Mouse (Mus musculus): ENCODE measurements around the gene Slc25a51. TPM values are rescaled to one million over a fixed set of nuclear protein-coding genes. Genes with fewer than 3 reads are reported as not detected.
A peak's percentile ranks its signal among the peaks of the same experiment; 100 is the strongest.

Slc25a51 gene
- total RNA-seq, 4 experiments from 2014 or later, result 108 to 114 (median 111) TPM

DNA sequence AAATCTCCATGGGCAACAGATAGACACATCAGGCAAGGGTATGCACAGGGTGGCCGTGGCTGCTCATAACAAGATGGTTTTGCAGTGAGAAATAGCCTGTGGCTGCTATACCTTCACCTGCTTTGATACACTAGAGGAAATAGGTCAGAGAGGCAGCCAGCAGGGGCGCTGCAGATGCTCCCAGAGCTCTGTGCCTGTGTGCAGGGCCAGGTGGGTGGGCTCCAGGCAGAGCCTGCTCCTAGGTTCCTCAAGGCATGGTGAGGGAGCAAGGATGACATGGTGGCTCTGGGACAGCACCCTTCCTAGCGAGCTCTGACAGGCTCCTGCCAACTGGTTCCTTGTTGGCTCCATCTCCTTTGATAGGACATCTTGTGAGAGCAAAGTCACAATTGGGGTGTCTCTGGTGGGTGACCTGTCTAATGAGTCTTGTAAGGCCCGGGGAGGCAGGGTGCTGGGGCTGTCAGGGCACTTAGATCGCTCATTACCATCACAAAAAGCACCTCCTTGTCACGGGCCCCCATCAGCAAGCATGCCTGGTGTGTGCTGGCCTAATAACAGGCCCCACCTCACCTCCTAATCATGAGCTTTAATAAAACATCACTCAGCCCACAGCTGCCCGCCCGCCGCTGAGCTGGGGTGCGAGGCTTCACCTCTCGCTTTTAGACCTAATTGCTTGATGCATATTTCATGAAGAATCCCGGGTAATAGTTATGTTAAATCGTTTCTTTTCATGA, 18.3 kb upstream of the Slc25a51 start:
- DNase-seq (ENCODE audit: low spot score in 2 of 2), result no peak

DNA sequence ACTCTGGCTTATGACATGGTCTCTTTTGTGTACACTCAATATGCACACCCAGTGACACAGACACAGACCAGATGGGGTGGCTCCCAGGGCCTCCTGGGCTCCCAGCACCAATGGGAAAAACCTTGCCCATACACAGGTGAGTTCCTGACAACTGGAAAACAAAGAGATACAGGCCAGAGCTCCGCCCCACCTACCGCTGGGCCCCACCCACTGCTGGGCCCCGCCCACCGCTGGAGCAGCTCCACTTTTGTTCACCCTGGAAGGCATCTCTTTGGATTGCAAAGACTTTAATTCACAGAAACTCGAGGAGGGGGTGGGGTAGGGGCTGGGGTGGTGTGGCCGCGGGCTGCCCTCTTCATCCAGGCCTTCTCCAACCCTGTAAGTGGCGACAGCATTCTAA, 14.8 kb upstream of the Slc25a51 start:
- DNase-seq (ENCODE audit: low spot score in 2 of 2), result no peak

DNA sequence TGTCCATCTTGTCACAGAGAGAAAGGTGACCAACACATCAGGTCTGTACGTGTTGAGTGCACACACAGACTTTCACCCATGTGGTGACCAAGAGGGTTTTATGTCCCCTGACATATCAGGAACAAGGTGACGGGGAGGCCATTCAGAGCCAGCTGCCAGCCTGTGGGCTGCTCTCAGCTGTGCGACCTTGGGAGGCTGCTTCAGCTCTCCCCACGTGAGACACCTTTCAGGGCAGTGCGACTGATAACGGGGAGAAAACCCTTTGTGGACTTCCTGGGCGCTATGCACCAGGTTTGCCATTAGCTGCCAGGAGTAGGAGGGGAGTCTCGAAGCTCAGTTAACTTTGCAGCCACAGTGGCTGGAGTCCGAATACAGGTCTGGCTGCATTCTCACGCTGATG, 14.1 kb upstream of the Slc25a51 start:
- DNase-seq (ENCODE audit: low spot score in 2 of 2), result no peak

DNA sequence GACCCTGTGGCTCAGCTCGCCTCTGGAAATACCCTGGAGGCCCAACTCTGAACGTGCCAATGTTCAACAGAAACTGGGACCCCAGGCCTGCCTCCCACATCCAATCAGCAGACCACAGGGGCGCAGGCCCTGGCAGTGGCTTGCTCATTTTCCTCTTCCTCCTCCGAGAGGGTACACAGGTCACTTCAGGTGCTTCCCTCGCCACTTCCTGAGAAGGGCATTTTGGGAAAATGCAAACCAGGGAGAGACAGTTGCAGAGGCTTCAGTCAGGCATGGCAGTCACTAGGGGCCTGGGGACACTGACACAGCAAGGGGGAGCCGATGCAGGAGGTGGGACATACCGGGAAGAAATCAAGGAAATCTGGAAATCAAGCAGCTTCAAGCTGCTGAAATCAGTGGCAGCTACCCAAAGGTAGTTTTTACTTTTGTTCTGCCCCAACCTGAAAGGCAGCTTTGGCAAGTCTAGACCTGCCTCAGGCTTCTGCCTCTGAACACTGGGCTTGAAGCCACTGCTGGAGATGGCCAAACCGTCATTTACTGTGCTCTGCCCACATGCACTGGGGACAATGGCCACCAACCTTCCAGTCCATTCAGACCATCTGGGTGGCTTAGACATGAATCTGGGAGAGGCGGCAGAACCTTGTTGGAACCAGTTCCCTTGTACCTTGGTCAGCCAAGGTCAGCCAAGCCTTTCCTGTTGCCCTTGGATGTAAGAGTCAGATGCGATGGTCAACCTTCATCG, 13.1 kb upstream of the Slc25a51 start:
- no peak for DNase-seq (ENCODE audit: low spot score in 2 of 2)

DNA sequence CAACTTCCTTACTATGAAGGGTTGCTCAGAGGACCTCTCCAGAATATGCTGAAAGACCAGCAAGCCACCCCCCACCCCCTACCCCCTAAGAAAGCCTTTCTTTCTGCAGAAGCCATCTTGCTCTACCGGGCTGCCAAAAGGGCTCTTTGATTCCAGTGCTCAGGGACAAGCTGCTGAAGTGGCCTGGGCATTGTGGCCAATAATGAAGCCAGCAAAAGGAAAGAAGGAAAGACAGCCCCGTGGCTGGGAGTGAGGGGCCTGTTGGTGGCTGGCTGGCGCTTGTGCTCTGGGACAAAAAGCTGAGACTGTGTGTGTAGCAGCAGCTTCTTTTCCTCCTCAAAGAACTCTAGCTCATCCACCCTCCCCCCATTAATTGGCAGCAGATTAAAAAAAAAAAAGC, 12.2 kb upstream of the Slc25a51 start:
- DNase-seq (ENCODE audit: low spot score in 2 of 2), result no peak

DNA sequence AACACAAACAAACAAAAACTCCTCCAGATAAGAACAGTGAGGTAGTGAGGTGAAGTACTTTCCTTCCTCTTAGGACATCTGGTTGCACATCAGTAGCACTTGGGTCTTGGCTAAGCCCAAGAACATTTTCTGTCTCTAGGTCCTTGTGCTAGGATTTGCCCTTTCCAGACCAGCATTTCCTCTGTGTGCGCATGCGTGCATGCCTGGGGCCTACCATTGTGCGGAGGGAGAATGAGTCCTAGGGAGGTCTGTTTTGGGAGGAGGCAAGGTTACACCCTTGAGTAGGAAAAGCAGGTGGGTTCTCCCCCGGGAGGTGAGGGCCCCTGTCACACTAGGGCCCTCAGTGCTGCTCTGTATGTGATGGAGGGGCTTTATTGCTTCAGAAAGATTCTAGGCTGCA, 10.5 kb upstream of the Slc25a51 start:
- no peak for DNase-seq (ENCODE audit: low spot score in 2 of 2)

DNA sequence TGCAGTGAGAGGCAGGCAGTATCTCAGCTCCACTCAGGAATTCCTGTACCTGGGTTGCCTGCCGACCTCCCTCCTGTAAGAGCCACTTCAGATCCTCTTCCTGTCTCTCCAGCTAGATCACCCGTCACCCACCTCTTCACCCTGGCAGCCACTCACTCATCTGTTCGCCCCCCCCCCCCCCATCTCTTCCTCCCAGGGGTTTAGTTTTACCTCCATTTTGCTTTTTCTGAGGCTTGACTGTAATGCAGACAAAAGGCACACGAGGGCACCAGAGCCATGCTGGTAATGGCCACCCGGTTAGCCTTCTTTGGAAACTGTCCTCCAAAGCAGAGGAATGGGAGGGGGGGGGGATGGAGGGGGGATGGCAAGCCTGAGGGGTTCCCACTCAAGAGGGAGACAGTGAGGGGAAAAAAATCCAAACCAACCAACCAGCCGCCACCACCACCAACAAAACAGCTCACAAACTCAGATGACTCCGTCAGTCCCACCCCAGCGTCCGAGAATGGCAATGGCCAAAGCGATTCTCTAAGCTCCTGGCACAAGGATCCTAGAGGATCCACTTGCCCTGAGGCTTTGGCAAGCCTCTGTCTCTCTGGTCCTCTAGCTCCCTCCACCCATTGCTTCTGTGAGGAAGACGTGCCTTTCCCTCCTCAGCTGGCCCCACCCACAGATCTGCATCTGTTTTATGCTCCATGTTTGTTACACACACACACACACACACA, 9.8 kb upstream of the Slc25a51 start:
- DNase-seq (ENCODE audit: low spot score in 2 of 2), result peak in 1 of 2 experiments; percentile 39

DNA sequence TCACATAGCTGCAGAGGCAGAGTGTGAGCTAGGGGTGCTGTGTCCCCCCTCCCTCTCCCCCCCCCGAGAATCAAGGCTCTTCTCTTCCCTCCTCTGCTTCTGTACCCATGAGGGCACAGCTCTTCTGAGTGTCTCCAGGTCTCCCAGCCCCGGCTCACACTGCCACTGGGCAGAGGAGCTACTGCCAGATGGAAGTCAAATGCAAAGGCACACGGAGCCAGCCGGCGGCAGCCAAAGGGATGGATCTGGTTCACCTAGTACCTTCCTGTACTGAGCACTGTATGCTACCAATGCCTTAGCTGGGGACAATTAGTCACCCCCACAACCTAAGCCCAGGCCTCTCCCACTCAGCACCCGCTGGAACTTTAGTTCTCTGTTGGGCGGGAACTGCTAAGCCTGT, 7.7 kb upstream of the Slc25a51 start:
- no peak for DNase-seq (ENCODE audit: low spot score in 2 of 2)

DNA sequence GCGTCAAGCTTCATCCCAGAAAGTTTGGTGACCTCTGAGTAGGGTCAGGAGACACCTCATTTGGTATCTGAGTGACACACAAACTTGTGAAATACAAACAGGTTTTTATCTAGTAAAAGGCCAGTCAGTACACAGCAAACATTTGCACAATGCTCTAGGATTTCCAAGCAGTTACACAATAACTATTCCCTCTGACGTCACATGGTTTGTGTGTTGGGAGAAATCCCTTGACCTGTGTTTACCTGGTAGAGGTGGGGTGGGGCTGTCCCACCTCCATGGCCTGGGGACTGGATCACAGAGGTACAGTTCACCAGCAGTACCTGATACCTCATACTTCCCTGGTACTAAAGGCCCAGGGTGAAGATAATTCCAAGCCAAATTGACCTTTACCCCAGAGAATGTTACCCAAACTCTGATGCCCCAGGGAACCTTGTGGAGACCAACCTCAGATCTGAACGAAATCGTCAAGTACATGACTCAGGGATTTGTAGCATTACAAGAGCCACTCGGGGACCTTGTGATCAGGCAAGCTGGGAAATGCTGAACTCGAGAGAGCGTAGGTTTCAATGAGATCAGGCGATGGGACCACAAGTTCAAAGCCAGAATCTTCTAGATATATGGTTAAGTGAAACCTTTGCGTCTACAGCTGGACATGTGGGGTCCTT, 5.2 kb upstream of the Slc25a51 start:
- DNase-seq (ENCODE audit: low spot score in 2 of 2), result no peak

DNA sequence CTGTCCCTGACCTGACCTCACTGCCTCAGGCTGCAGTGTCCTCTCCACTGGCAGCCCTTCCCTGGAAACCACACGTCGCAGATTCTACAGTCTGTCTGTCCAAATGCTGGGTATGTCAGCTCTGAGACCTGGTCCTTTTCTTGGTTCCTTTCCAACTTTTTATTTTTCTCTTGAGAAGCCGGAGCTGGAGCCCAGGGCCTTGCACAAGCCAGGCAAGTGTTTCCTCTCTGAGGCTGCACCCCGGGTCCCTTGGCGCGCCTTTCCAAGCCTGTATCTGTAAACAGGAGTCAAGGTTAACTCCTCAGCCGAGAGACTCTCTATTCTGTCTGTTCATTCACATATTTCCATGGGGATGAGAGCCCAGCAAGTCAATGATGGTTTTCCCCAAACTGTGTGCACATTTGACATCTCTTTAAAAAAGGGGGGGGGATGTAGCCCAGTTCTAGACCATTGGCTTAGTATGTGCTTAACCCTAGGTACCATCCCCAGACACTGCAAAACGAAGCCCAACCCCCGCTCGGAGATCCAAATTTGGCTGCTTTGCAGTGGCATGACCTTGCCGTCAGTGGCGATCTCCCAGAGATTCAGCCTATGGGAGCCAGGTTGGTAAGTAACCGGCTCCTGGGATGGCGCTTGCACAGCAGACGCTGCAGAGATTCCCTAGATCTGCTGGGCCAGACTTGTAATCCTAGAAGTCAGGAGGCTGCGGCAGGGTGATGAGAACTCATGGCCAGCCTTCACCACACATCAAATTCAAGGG, 4.0 kb upstream of the Slc25a51 start:
- no peak for DNase-seq (ENCODE audit: low spot score in 2 of 2)

DNA sequence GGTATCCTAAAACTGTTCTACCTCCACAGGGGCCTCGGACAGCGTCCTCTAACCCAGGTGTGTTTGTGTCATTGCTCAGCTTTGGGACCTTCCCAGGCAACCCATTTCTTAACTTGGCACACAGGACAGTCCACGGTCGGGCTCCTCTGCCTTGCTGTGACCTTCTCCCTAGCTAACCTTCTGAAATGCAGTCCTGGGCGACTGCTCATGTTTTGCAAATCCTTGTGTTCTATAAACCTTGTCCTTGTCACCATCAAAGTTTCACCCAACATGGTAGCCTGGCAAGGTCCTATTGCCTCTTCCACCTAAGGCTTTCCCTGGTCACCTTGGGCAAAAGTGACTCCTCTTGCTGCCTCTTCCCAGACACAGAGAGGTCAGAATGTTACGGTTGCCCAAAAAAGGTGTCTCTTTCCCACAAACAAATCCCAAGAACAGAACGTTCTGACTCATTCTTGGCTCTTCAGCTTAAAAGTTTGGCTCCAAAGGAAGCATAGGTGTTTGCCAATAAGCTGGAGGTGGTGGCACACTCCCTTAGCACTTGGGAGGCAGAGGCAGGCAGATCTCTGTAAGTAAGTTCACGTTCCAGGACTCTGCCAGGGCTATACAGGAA, 2.7 kb upstream of the Slc25a51 start:
- DNase-seq (ENCODE audit: low spot score in 2 of 2), result no peak

DNA sequence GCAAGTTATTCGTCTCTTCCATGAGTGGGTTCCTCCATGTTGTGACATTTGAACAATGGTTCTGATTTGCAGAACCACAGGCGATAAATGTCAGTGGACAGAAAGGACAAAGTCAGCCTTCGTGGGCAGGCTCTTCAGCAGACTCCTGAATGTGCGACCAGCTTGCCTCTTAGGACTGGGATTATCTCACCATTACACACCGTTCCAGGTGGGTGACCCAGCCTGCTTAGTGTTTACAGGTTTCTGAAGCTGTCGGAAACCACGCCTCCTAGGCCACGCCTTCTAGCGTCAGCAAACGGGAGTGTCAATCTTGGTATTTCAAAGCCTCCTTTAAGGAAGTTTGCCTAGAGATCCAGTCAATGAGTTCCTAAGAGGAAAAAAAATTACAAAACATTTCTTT, 704 bp upstream of the Slc25a51 start:
- DNase-seq (ENCODE audit: low spot score in 2 of 2), result peak in 1 of 2 experiments; percentile 31

DNA sequence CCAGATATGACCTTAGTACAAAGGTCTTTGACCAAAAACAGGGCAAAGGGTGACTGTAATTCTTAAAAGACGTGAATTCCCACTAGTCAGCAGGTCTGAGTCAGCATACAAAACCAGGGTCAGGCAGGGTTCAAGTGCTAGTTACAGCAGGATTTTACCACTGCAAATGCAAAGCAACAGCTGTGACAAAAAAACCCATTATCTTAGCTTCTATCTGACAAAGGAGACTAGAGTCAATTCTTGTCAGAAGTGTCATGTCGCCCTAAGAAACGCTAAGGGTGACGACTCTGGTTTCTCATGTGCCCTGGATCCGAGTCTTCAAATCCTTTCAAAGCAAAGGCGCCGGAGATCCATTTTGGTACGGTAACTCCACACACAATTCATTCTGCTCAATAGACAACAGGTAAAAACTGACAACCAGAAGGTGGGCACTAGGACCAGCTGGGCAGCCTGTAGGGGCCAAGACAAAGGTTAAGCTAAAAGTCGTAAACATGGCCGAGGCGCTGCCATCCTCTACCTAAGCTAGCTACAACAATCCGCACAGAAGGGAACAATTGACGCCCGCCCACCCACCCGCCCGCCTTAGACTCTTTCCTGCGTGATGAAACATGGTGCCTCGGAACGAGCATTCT, 747 bp downstream of the Slc25a51 start:
- no peak for DNase-seq (ENCODE audit: low spot score in 2 of 2)

DNA sequence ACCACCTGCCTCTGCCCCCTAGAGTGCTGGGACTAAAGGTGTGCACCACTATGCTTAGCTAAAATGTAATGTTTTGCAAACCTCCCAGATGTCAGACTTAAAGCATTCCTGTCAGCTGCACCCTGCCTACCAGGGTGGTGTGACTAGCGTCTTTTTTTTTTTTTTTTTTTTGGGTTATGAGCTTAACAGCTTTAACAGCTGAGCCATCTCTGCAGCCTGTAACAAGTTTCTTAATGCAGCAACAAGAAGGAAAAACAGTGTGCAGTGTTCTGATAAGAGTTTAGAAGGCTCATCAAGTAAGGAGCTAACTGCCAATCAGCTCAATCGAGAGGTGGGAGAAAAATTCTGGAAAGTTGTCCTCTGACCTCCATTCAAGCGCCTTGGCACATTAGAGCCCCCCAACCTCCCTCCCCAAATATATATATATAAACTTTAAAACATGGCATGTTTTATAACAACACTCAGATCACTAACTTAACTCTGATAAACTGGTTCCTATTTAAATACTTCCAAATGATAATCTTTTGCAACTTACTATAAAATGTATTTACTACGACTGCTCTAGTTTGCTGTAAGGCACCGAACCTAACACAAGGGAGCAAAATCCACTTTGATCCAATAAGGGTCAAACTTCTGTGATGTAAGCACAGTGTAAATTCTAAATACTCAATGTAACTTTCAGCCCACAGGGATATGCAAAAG, 1.4 kb downstream of the Slc25a51 start:
- no peak for DNase-seq (ENCODE audit: low spot score in 2 of 2)

DNA sequence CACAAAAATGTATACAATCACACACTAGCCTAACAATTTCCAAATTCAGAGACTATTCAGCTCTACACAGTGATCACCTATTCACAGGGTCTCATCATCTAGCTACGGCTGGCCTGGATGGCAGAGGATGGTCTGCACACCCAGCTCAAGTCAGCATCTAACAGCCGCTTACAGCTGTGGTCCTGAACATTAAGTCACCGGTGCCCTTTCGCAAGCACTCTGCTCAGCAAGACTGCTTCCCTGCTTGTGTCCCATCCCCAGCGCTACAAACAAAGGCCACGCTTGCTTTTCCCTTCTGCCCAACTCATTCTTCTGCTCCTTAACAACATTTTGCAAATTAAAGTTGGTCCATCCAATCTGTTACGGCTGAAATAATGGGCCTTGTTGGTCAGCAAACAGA, 2.2 kb downstream of the Slc25a51 start:
- no peak for DNase-seq (ENCODE audit: low spot score in 2 of 2)

DNA sequence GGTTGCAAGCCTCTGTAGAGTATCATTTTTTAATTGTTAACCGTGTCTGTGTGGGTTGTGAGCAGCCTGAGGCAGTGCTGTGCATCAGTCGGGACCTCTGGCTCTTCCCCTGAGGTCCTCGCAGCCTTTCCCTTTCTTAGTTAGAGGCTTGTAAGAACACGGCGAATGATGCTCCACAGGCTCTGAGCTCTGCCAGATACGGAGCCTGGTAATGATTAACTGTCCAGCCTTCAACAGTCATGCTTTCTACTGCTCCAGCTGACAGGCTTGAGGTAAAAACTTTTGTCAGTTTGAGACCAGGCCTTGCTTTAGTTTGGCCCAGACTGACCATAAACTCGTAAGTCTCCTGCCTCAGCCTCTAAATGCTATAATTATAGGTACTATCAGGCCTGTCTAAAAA, 3.3 kb downstream of the Slc25a51 start:
- DNase-seq (ENCODE audit: low spot score in 2 of 2), result no peak

DNA sequence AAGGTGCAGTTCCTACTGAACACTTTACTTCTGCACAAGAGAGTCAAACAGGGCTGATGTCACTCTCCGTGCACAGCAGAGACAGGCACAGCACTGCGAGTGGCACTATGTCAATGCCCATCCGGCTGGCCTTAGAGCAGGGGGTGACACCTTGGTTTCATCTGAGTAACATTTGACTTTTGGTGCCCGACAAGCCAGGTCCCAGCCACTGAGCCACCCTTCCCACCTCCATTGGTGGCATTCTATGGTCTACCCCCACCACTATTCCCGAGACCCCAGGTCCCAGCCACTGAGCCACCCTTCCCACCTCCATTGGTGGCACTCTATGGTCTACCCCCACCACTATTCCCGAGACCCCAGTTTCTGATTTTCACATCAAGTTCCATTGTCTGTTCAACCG, 4.5 kb downstream of the Slc25a51 start:
- no peak for DNase-seq (ENCODE audit: low spot score in 2 of 2)

DNA sequence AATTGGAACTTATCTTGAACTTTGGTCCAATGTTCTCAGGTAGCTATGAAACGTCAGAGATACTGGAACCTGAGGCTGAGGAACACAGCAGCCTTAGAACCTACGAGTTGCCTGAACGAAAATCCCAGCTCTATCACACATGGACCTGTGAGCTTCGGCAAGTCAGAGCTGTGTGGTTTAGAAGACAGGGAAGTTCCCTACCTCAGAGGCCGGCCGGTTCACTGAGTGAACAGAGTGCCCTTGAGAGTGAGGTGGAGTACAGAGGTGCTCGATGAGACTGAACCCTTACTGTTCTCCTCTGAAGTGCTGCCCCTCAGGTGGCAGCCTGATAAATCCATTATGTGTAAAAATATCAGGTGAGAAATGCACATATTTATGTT, 5.1 kb downstream of the Slc25a51 start:
- no peak for DNase-seq (ENCODE audit: low spot score in 2 of 2)

DNA sequence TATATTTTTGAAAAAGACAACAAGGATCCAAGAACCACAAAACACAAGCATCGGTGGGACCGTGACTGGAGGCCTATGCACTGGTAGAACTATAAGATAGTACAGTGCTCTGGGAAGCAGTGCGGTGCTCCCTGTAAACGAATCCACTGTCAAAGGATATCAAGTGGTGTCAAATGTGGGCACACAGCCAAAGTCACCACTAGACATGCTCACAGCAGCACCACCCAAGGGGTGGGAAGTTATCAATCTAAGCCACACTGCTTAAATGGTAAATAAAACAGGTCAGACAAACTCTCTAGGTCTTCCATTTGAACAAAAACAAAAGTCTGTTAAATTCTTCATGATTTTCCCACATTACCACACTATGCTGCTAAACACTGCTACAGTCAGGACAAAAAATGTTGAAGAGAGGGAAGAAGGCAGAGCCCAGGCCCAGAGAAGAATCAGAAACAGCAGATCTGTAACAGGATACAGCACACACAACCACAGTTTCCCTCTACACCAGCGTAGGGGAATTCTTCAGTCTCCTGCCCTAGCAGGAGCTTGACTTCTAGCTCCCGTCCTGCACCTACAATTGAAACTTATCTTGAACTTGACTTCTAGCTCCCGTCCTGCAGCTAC, 5.6 kb downstream of the Slc25a51 start:
- DNase-seq (ENCODE audit: low spot score in 2 of 2), result no peak
